Mouse (Mus musculus): ENCODE measurements at regions not wholly inside any gene's neighbourhood (a gene's known extent, or its start where the extent isn't known, plus 50 kb on each side); places are given as distances from the start of the nearest gene placed in this dataset.
"Not testable (repeated sequence)": the region's sequence is repeated elsewhere in the genome, so short reads cannot be mapped to it uniquely, and the experiment has no call there.

GRCm38 (mm10) chr7:125181548-125181947, 262.9 kb upstream of the Kdm8 start:
- H3K27ac ChIP-seq, result no peak overlapping the region
- DNase-seq (no peak), ATAC-seq (ENCODE audit: low read depth) (no peak)
- H3K27me3 ChIP-seq, result no peaks in the 10 kb centered on the region
- H3K4me2 ChIP-seq, result no peak overlapping the region
- H3K9ac ChIP-seq, result no peak overlapping the region
- 71% methylated on average over 3 of the region's 3 CpGs for WGBS (ENCODE audit: insufficient replicate concordance)
- no peaks in the 10 kb centered on the region for H3K9me3 ChIP-seq (replicated peaks)
- no peak overlapping the region for H3K4me3 ChIP-seq (replicated peaks)
- H3K4me1 ChIP-seq (replicated peaks), result no peaks in the 10 kb centered on the region
- H3K36me3 ChIP-seq, result no peaks in the 10 kb centered on the region

GRCm38 (mm10) chr7:125182266-125182665, 262.2 kb upstream of the Kdm8 start:
- ATAC-seq (ENCODE audit: low read depth) (no peak), DNase-seq (no peak)
- Histone ChIP-seq H3K4me2 (no peak overlapping the region), H3K36me3 (no peaks in the 10 kb centered on the region), H3K4me3 (replicated peaks) (no peak overlapping the region), H3K4me1 (replicated peaks) (no peaks in the 10 kb centered on the region), H3K9ac (no peak overlapping the region), H3K27me3 (no peaks in the 10 kb centered on the region), H3K9me3 (replicated peaks) (no peaks in the 10 kb centered on the region), H3K27ac (no peak overlapping the region)
- WGBS (ENCODE audit: insufficient replicate concordance), result 68% methylated on average over 4 of the region's 4 CpGs

GRCm38 (mm10) chr7:125183011-125183410, 261.5 kb upstream of the Kdm8 start:
- H3K27me3 ChIP-seq; H3K27ac ChIP-seq; H3K36me3 ChIP-seq; H3K4me2 ChIP-seq; ATAC-seq (ENCODE audit: low read depth); DNase-seq; H3K9me3 ChIP-seq (replicated peaks); H3K4me3 ChIP-seq (replicated peaks); H3K4me1 ChIP-seq (replicated peaks); H3K9ac ChIP-seq: not testable (repeated sequence)
- WGBS (ENCODE audit: insufficient replicate concordance), result 83% methylated on average over 4 of the region's 4 CpGs

GRCm38 (mm10) chr7:125185037-125185679, 259.3 kb upstream of the Kdm8 start:
- DNase-seq (no peak), ATAC-seq (ENCODE audit: low read depth) (no peak)
- no peaks in the 10 kb centered on the region for H3K9me3 ChIP-seq (replicated peaks)
- no peak overlapping the region for H3K4me2 ChIP-seq
- 71% methylated on average over 13 of the region's 13 CpGs for WGBS (ENCODE audit: insufficient replicate concordance)
- H3K4me1 ChIP-seq (replicated peaks), result no peaks in the 10 kb centered on the region
- H3K27me3 ChIP-seq, result no peaks in the 10 kb centered on the region
- H3K27ac ChIP-seq, result no peak overlapping the region
- no peaks in the 10 kb centered on the region for H3K36me3 ChIP-seq
- H3K4me3 ChIP-seq (replicated peaks), result no peak overlapping the region
- H3K9ac ChIP-seq, result no peak overlapping the region

GRCm38 (mm10) chr7:125187011-125187740, 257.3 kb upstream of the Kdm8 start:
- no peak for ATAC-seq (ENCODE audit: low read depth)
- Histone ChIP-seq H3K36me3 (no peaks in the 10 kb centered on the region), H3K4me3 (replicated peaks) (no peak overlapping the region), H3K9ac (no peak overlapping the region), H3K9me3 (replicated peaks) (no peaks in the 10 kb centered on the region), H3K27ac (no peak overlapping the region), H3K4me2 (no peak overlapping the region), H3K27me3 (no peaks in the 10 kb centered on the region), H3K4me1 (replicated peaks) (no peaks in the 10 kb centered on the region)
- DNase-seq, result no peak
- WGBS (ENCODE audit: insufficient replicate concordance), result 54% methylated on average over 10 of the region's 10 CpGs

GRCm38 (mm10) chr7:125188986-125189385, 255.5 kb upstream of the Kdm8 start:
- no peak for DNase-seq

GRCm38 (mm10) chr7:125190067-125190466, 254.4 kb upstream of the Kdm8 start:
- 64% methylated on average over 6 of the region's 6 CpGs for WGBS (ENCODE audit: insufficient replicate concordance)
- ATAC-seq (ENCODE audit: low read depth), result no peak
- H3K9ac ChIP-seq, result no peak overlapping the region
- H3K36me3 ChIP-seq, result no peaks in the 10 kb centered on the region
- H3K9me3 ChIP-seq (replicated peaks), result no peaks in the 10 kb centered on the region
- no peaks in the 10 kb centered on the region for H3K27me3 ChIP-seq
- no peak for DNase-seq
- H3K4me3 ChIP-seq (replicated peaks), result no peak overlapping the region
- no peaks in the 10 kb centered on the region for H3K4me1 ChIP-seq (replicated peaks)
- H3K27ac ChIP-seq, result no peak overlapping the region
- no peak overlapping the region for H3K4me2 ChIP-seq

More at GRCm38 (mm10) chr7:125188986-125189385, 255.5 kb upstream of the Kdm8 start:
- Histone ChIP-seq H3K4me1 (replicated peaks) (no peaks in the 10 kb centered on the region), H3K27me3 (no peaks in the 10 kb centered on the region), H3K36me3 (no peaks in the 10 kb centered on the region), H3K4me3 (replicated peaks) (no peak overlapping the region), H3K9me3 (replicated peaks) (no peaks in the 10 kb centered on the region), H3K4me2 (no peak overlapping the region), H3K9ac (no peak overlapping the region), H3K27ac (no peak overlapping the region)
- no peak for ATAC-seq (ENCODE audit: low read depth)
- WGBS (ENCODE audit: insufficient replicate concordance), result 53% methylated on average over 5 of the region's 5 CpGs

- DNase-seq (no peak), ATAC-seq (ENCODE audit: low read depth) (no peak)
- Histone ChIP-seq H3K36me3 (no peaks in the 10 kb centered on the region), H3K27me3 (no peaks in the 10 kb centered on the region), H3K27ac (no peak overlapping the region), H3K4me2 (no peak overlapping the region), H3K4me3 (replicated peaks) (no peak overlapping the region), H3K4me1 (replicated peaks) (no peaks in the 10 kb centered on the region), H3K9me3 (replicated peaks) (no peaks in the 10 kb centered on the region), H3K9ac (no peak overlapping the region)
Measured at GRCm38 (mm10) chr7:125191313-125191712, 253.2 kb upstream of the Kdm8 start.

GRCm38 (mm10) chr7:125211346-125211973, 233.0 kb upstream of the Kdm8 start:
- no peaks in the 10 kb centered on the region for H3K36me3 ChIP-seq
- WGBS (ENCODE audit: insufficient replicate concordance), result 61% methylated on average over 6 of the region's 6 CpGs
- ATAC-seq (ENCODE audit: low read depth) (no peak), DNase-seq (no peak)
- H3K27ac ChIP-seq, result no peak overlapping the region
- no peak overlapping the region for H3K9ac ChIP-seq
- no peak overlapping the region for H3K4me3 ChIP-seq (replicated peaks)
- H3K27me3 ChIP-seq, result no peaks in the 10 kb centered on the region
- H3K4me1 ChIP-seq (replicated peaks), result no peaks in the 10 kb centered on the region
- no peaks in the 10 kb centered on the region for H3K9me3 ChIP-seq (replicated peaks)
- no peak overlapping the region for H3K4me2 ChIP-seq

- ATAC-seq (ENCODE audit: low read depth) (no peak), DNase-seq (no peak)
- no peak overlapping the region for H3K4me2 ChIP-seq
- H3K4me3 ChIP-seq (replicated peaks), result no peak overlapping the region
- H3K9me3 ChIP-seq (replicated peaks), result no peaks in the 10 kb centered on the region
- no peaks in the 10 kb centered on the region for H3K4me1 ChIP-seq (replicated peaks)
- H3K27me3 ChIP-seq, result no peaks in the 10 kb centered on the region
- H3K36me3 ChIP-seq, result no peaks in the 10 kb centered on the region
- no peak overlapping the region for H3K27ac ChIP-seq
- whole genome bisulfite sequencing (ENCODE audit: insufficient replicate concordance), result 51% methylated on average over 6 of the region's 6 CpGs
- H3K9ac ChIP-seq, result no peak overlapping the region
Measured at GRCm38 (mm10) chr7:125214036-125214435, 230.4 kb upstream of the Kdm8 start.

GRCm38 (mm10) chr7:125217630-125218029, 226.8 kb upstream of the Kdm8 start:
- Histone ChIP-seq H3K27me3 (no peaks in the 10 kb centered on the region), H3K4me3 (replicated peaks) (no peak overlapping the region), H3K36me3 (no peaks in the 10 kb centered on the region), H3K4me1 (replicated peaks) (no peaks in the 10 kb centered on the region), H3K9me3 (replicated peaks) (no peaks in the 10 kb centered on the region), H3K4me2 (no peak overlapping the region), H3K27ac (no peak overlapping the region), H3K9ac (no peak overlapping the region)
- WGBS (ENCODE audit: insufficient replicate concordance), result 77% methylated on average over 4 of the region's 4 CpGs
- ATAC-seq (ENCODE audit: low read depth) (no peak), DNase-seq (no peak)

- WGBS (ENCODE audit: insufficient replicate concordance), result 70% methylated on average over 1 of the region's 1 CpGs
- no peaks in the 10 kb centered on the region for H3K4me1 ChIP-seq (replicated peaks)
- H3K9ac ChIP-seq, result no peak overlapping the region
- DNase-seq (no peak), ATAC-seq (ENCODE audit: low read depth) (no peak)
- no peak overlapping the region for H3K27ac ChIP-seq
- no peaks in the 10 kb centered on the region for H3K27me3 ChIP-seq
- H3K36me3 ChIP-seq, result no peaks in the 10 kb centered on the region
- no peak overlapping the region for H3K4me2 ChIP-seq
- no peak overlapping the region for H3K4me3 ChIP-seq (replicated peaks)
- H3K9me3 ChIP-seq (replicated peaks), result no peaks in the 10 kb centered on the region
Measured at GRCm38 (mm10) chr7:125222684-125223083, 221.8 kb upstream of the Kdm8 start.

Measured in liver, embryonic 13.5 days (tissue).